Mouse (Mus musculus) stomach, postnatal 0 days (tissue): Measurements from ENCODE around the gene Sult2b1.

Experiments used
- CTCF ChIP-seq: IDR thresholded peaks from 2 replicates; pipeline ENCODE4 v1.5.1; 2016; ENCODE audit warnings: antibody characterized with exemption, low read depth, mild to moderate bottlenecking, moderate library complexity
- EP300 ChIP-seq: optimal IDR thresholded peaks from 2 replicates; pipeline ENCODE3; 2016; ENCODE audit warnings: antibody characterized with exemption

GRCm38 (mm10) chr7:45800001-45800400, 15.5 kb upstream of the Sult2b1 start:
- TF ChIP-seq CTCF (no peak), EP300 (no peak)
